Mouse (Mus musculus) ES-Bruce4 (cell line): Measurements from ENCODE around the gene Mapk3.

Experiments
- CTCF ChIP-seq: IDR thresholded peaks from one replicate; pipeline ENCODE4 v1.8.1; 2011; ENCODE audit warnings: low read depth, low read length
- POLR2A ChIP-seq: IDR thresholded peaks from one replicate; pipeline ENCODE4 v1.8.1; 2011; ENCODE audit warnings: low read length; ENCODE audit not compliant: insufficient read depth

DNA sequence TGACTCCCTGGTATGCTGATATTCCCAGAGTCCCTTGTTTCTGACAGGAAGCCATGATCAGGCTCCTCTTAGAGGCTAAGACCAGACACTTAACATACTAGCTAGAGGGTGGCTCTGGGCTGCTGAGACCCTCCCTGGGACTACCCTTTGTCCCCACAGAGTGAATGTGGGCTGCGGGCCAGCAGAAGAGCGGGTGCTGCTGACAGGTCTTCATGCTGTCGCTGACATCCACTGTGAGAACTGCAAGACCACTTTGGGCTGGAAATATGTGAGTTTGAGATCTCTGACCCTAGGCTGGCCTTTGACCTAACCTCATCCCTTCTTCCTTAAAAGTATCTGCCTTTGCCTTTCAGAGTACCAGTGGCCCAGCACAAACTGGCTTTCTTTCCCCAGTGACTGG, 18.7 kb downstream of the Mapk3 start:
- TF ChIP-seq CTCF, result no peak
- no peak for TF ChIP-seq POLR2A
